Mouse (Mus musculus) A20 (cell line): ENCODE results near the gene Sfr1.

Source experiments
- DNase-seq: peaks from one replicate; pipeline ENCODE4 v3.0.0-alpha.2; 2011; ENCODE audit warnings: low read depth, low spot score

The Sfr1 gene

DNA sequence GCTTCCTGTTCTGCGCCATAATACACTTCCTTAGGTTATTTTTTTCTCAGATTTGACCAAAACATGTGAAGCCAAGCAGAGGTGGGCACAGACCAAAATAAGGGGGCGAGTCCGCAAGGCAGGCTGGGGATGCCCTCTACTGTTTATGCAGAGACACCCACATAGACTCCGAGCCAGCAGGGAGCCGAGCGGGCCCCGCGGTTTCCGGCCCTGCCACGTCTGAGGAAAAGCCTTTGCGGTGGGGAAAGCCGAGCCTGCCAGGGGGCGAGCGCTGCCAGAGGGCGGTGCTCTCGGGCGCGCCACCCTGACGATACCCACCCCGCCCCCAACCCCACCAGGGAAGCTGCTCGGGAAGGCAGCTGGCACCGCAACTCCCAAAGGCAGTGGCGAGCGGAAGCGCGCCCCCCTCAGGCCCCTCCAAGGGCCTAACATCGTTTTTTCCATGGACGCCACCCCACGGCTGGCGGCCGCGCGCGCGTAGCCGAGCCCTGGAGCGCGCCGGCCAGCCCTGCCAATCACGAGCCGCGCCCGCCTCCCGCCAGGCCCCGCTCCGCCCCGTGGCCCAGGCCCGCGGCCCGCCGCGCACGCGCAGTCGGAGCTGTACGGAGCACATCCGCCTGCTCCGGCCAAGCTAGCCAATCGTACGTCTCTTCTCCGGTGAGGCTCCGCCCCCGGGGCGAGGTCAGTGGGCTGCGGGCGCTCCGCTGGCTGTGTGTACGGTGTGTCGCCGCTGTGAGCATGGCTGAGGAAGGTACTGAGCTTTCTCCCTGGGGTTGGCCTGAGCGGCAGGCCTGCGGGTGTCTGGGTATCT is at the start of gene Sfr1:
Gene Sfr1, plus strand, starts transcription at position 612 of the 811 bp plus-strand sequence.
- DNase-seq = peak; percentile 97

DNA sequence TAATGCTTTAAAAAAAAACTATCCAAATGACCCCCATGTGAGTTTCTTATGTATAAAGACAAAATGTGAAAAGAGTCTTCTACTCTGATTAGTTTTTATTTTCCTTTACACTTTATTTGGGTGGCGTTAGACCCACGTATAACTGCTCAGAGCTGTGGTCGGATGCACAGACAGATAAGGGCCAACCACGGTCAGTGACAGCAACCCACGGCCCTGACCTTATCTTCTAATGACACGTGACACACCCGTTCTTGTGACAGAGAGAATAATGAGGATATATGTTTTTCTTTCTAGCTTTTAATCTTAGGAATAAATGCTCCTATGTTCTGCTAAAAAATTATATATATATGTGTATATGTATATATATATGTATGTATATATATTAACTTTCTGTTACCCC is 41.9 kb upstream of the Sfr1 start:
- DNase-seq = no peak

DNA sequence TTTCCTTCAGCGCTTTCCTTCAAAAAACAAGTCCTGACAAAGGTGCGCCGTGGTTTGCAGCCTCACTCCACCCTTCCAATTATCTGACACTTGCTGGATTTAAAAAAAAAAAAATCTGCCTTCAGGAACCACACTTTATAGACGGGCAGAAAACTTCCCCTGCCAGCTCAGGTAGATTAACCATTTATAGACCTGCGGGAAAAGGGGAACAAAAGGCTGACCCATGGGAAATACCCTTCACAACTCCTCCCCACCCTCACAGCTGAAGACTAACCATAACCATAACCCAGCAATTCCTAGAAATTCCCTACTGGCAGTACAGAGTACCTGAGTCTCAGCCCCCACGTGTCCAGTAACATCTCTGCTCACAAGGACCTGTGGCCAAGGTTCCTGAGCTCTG is 39.5 kb upstream of the Sfr1 start, which contains the start of gene Col17a1:
Gene Col17a1, minus strand, starts transcription at position 101 of the 400 bp plus-strand sequence.
- no peak for DNase-seq

DNA sequence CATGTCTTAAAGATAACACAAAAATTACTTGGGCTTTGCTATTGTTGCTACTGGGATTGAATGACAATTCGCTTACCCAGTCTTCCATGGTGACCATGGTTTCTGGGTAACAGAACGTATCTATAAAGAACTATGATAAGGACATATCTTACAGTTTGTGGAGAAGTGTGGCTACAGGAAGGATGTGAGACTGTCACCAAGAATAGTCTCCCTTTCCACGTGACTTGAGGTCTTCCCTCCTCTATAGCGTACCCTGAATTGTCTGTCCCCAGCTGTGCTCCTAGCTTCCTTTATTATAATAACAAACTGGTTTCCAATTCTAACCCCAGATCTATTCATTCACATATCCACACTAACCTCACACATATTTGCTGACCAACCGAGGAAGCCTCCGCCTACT is 35.8 kb upstream of the Sfr1 start:
- no peak for DNase-seq

DNA sequence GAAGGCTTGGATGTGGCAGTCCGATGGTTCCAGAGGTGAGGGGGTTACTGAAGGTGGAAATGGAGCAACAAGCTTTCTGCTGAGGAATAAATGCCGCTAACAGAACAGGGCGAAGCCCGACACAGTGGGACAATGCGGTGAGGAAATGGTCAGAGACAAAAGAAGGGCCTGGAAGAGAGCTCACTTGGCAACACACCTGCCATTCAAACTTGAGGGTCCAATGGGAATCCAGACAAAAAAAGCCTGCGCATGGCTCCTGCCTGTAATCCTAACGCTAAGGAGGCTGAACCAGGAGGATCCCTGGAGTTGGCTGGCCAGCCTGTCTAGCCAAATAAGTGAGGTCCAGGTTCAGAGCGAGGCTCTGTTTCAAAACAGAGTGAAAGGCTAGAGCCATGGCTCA is 35.1 kb upstream of the Sfr1 start:
- no peak for DNase-seq

DNA sequence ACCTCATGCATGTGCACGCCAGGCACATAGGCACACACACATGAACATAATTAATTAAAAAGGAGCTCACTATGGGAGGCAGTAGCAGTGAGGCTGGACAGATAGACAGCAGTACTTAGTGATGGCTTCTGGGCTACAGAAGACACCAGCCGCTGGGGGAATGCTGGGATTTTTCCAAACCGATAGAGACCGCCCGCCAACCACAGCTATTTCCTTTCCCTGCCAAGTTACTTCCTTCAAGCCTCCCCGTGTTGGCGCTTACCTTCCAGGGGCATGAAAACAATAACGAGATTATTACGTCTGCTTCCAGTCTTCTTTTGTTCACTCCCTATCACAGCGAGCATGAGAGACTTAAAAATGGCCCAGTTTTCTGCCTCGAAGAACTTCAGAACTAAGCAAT is 34.4 kb upstream of the Sfr1 start:
- DNase-seq = no peak

DNA sequence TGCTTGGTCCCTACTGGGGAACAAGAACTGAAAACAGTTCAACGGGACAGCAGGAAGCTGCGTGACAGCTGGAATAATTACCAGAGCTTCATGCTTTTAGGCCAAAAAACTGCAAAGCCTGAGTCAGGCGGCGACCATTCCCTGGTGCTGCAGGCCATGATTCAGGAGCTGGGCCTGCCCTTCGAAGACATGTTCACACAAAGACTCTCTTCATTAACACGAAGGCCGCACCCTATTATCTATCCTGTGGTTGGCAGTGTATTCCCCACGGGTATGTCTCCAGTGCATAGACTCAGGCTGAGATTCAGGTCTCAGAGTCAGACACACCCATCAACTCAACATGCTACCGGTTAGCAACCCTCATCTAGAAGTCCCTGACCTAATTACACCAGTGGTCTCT is 33.2 kb upstream of the Sfr1 start:
- no peak for DNase-seq

DNA sequence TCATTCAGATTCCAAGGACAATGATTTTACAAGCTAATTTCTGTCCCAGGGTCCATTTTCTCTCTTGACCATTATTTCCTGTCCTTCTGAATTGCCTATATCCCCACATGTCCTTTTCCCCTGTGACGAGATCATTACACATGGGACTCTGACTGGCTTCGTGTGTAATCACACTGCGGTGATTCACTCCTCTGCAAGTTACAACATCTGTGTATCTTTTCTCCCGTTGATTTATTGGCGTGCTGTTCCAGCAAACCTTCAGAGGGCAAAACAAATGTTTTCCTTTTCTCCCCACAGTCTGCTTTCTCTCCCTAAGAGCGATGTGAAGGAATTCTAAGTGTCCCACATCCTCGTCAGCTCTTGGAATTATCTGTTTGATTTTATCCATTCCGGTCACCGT is 31.7 kb upstream of the Sfr1 start:
- no peak for DNase-seq

DNA sequence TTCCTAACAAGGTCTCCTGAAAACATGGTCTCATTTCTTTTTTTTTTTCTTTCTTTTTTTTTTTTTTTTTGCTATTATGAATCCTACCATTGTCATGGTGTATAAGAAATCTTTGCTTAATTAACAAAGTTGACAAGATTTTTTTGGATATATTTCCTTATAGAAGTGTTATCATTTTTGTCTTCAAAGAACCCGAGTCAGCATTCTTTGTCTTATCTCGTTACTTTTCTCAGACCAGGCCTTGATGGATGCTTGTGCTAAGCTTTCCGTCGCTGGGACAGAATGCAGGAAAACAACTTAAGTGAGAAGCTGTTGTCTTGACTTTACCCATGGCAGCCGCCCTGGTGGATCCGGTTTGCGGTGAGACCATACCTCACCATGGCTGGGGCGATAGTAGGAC is 31.0 kb upstream of the Sfr1 start:
- DNase-seq = no peak

DNA sequence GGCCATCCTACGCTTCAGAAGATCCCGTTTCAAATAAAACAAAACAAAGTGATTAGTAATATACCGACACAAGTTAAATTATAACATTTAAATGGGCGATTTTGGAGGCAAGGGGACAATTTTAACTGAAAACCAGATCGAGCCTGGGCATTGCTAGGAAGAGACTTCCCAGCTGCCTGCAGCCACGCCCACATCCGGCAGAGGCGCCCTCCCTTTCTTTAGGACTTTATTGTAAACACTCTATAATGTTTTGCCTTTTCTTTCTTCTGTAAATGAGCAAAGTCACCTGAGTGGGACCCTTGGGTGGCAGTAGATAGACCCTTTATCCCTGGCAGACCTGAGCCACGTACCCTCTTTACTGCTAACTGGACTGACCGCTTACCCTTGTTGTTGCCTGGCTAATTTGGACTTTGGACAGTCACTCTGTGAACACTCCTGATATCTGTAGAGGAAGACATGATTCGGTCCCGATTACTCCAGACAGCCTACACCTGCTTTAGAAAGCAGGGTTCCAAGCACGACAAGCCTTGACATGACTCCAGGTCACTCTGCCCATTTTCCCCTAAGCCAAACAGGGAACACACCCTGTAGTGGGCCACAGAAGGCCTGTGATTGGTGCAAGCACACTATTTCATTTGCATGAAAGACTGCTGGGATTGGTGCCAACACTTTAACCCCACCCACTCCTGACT is 26.3 kb upstream of the Sfr1 start:
- DNase-seq = no peak

DNA sequence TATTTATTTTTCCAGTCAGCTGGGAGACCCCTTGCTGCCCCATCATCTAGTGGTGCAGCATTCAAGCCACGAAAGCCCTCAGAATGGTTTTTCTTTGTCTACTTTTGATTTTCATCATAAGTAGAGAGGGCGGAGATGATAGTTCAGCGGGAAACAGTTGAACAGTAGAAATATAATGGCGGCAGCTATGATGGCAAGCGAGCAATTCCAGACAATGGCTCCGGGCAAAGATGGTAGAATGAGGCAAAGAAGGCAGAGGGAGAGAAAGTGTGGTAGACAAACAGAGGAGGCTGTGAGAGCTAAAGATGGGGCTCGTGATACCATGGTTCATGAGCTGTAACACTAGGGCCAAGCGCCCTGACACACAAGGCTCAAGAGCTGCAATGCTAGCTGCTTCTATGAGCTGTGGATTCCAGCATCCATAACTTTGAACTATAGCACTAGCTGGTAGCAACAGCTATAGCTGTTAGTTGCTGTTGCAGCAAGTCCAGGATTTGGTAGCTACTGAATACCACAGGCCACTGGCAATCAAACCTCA is 25.6 kb upstream of the Sfr1 start:
- DNase-seq = no peak

DNA sequence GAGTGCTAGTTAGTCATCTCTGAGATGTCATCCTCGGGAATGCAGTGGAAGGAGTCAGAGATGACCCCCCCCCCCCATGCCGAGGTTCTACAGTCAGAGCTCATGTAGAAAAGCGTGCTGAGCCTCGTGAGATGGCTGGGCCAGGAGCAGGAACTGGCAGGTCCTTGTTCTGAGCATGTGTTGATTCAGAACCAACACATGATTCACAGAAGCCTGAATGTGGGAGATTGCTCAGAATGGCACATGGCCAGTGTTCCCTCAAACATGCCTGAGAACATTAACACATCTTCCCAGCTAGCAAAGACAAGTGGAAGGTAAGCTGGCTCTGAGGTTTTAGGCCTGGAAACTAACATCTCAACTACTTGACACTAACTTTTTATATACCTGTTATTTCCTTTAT is 21.1 kb upstream of the Sfr1 start:
- DNase-seq = no peak

DNA sequence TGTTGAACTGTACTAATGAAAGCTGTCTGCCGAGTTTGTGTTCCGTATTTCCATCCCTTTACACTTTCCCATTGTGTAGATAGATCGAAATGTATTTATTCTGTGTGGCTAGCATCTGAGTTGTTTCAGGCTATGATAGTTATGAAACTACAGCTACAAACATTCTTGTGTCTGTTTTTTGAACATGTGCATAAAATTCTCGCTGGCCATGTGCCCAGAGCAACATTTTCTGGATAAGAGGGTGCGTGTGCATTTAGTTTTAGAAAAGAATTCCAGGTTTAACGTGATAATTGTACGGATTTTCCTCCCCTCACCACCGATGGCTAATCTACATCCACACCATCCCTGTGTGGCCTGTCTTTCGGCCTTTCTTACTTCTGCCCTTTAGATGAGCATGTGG is 18.0 kb upstream of the Sfr1 start:
- no peak for DNase-seq

DNA sequence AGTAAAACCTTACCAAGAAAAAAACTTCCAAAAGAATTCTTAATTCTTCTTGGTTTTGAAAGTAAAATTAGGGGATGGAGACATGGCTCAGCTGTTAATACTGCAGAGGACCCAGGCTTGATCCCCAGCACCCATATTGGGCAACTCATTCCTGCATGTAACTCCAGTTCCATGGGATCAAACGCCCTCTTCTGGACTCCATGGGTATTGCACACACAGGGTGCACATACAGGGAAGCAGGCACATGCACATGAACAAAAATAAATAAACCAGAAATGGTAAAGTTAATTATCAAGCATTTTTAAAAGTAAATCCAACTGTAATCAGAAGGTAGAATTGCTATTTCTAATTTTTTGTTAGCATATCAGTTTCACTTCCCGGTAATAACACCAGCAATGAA is 15.3 kb upstream of the Sfr1 start:
- no peak for DNase-seq

DNA sequence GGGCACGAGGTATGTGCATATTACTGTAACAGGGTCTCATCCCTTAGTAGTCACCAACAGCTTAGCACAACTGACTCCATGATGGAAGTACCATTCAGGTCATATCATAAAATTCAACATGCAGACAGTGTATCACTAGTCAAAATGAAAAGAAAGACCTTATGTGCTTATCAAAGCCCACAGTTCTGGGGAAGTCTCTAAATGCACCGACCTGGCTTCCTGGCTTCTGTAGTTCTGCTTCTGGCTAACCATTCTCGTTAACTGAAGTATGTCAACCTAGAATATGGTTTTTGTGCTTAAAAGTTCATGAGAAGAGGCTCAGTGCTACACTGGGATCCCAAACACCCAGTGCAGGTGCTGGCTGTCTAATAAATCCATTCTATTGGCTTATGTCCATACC is 12.3 kb upstream of the Sfr1 start:
- DNase-seq = no peak

DNA sequence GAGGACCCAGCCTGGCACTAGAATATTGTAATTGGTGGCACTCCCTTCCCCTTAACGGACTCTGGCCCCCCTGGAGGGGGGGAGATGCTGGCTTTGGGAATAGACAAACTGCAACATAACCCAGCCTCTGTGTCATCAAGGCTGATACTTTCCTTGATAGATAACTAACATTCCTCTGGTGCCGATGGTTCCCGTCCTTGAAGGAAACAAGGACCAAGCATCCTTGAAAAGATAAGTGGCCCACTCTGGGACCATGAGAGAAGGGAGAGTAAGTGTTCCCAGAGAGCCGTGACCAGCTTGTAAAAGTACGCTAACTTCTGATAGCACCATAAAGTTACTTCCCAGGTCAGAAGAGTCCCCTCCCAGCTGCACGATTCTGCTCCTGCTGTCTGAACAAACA is 9.0 kb upstream of the Sfr1 start:
- no peak for DNase-seq

DNA sequence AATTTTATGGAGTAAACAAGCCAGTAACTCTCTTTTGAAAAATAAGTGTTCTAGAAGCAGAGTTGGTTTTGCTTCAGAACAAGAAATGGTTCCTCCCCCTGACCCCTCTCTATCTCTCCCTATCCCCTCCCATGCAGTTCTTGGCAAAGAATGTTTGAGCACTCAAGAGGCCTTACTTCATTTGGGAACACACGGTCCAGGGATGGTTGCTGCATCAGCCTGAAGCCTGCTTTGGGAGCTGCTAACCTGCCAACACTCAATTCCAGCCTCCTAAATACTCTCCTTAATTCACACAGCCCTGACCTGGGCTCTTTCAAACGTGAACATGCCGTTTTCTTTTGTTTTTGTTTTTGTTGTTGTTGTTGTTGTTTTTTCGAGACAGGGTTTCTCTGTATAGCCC is 6.6 kb upstream of the Sfr1 start:
- DNase-seq = no peak

DNA sequence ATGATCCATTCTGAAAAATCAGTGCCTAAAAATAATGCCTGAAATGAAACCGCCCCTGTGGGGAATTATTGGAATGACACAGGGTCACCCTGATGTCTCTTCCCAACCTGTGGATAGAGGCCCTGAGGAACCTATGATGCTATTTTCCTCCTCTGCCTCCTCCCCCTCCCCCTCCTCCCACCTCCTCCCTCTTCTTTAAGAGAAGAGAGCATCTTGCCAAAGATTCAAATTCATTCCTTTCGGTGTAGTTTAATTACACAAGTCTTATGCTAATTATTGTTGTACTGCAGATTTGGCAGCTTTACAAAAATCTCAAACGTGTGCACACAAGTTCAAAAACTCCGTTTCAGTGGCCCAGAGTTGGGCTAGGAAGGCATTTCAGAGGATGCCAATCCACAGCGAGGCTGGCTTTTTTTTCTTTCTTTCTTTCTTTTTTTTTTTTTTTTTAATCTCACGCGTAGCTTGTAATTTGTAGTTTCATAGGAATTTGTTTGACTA is 5.8 kb upstream of the Sfr1 start:
- no peak for DNase-seq

DNA sequence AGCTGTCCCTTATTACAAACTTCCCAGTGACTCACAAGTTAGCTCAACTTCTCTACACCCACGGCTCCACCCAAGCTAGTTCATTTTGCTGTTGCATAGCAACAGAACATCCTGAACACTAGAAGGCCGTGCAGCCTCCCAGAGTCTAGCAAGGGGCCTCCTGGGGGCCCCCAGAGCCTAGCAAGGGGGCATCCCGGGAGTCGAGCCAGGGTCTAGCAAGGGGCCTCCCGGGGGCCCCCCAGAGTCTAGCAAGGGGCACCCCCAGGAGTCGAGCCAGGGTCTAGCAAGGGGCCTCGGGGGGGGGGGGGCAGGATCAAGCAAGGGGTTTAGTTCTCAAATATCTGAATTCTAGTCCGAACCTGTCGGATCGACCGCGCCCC is 801 bp upstream of the Sfr1 start:
- peak; percentile 82 for DNase-seq

DNA sequence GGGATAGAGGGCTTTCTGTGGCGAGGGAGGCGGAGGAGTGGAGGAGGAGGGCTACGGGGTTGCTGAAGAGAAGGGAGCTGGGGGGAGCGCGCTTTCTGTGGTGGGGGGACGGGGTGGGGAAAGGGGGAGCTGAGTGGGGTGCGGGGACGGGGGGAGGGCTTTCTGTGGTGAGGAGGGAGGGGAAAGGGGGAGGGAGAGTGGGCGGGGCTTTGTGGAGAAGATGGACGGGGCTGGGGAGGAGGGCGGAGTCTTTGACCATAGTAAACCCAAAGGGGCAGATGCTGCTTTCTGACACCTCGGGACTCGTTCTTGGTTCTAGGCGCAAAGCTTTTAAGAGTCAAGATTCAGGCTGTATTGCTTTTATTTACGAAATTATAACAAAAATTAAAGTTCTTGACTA is 449 bp downstream of the Sfr1 start:
- peak; percentile 78 for DNase-seq

DNA sequence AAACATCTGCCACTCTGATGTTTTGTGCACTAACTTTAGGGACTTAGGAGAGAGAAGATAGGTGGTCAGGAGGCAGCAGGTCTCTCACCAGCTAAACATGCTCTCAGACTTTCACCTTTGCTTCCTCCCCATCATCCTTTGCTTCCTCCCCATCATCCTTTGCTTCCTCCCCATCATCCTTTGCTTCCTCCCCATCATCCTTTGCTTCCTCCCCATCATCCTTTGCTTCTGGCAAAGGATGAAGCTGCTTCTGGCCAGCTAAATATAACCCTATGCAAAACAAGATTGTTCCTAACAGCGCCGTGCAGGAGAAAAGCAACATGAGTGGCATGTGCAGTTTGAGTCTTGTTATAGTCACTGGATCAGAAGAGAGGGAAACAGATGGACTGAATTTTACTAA is 15.6 kb downstream of the Sfr1 start:
- peak; percentile 18 for DNase-seq

DNA sequence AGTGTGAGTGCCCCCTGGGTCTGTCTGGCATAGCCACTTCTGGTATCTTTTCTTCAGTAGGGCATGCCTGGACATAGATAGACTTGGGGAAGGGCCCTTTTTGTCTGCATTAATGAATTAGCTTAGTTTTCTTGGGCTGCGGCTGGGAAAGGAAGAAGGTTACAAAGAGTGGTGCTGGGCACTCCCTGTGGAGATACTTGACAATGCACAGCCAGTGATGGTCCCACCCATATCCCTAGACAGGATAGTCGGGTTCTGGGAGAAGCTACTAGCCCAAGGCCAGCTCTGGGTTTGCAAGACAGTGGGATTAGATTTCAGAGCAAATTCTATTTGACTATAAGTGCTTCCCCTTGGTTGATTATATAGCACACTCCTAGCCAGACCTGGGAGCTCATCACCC is 17.5 kb downstream of the Sfr1 start:
- DNase-seq = no peak

DNA sequence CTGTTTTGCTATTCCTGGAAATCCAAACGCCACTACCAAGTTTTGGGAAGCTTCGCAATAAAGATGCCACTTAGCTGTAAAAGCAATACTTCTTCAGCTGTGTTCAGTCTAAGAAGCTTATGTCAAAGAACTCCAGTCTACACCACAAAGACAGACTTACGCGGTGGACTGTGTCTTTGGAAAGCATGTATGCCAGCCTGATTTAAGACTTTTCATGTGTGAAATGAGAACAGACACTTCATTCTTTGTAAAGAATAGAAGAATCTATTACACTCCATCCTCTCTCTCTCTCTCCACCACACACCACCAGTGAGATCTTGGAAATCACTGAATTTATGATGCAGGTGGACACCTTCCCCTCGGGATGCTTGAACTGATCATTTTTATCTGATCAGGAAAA is 18.9 kb downstream of the Sfr1 start:
- no peak for DNase-seq
